Mouse (Mus musculus) small intestine, adult 2 months (tissue): ENCODE results near the gene Igdcc4.

Source experiments
- CTCF ChIP-seq: fragments of 200-500 bp; IDR thresholded peaks from 2 replicates; pipeline ENCODE4 v1.5.1; 2012; ENCODE audit warnings: low read depth, mild to moderate bottlenecking, control low read depth, inconsistent platforms, low read length, moderate library complexity, mixed read lengths; ENCODE audit not compliant: insufficient replicate concordance, insufficient read length; ENCODE audit errors: extremely low read depth
- POLR2A ChIP-seq: fragments of 200-500 bp; IDR thresholded peaks from 2 replicates; pipeline ENCODE4 v1.6.1; 2012; ENCODE audit warnings: low read depth, mild to moderate bottlenecking, control low read depth, inconsistent platforms, low read length, moderate library complexity

DNA sequence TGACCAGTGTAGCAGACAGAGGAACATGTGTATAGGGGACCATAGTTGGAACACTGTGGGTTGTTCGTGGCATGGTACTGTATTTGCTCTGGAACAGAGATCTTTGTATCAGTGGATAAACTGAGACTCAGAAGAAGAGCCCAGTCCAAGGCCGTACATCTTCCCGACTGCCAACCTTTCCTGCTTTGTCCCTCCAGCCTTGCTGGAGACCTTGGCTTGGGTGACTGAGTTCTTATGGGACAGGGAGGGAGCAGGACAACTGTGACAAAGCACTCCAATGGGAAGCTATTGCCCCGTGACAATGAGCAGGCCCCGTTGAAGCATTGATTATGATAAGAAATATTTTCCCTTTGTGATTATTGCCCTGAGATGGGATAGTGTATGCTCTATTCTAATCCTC lies 10.4 kb downstream of the Igdcc4 start:
- TF ChIP-seq POLR2A, result no peak
- no peak for TF ChIP-seq CTCF
